Mouse (Mus musculus) ES-E14 (cell line): Measurements from ENCODE around the gene Ankmy2. TPM values are rescaled to one million over a fixed set of nuclear protein-coding genes. Genes with fewer than 3 reads are reported as not detected.

Source experiments
- DNase-seq: peaks from one replicate; pipeline ENCODE4 v3.0.0-alpha.2; 2013; ENCODE audit warnings: low read depth, low spot score
- H3K27ac ChIP-seq: 2 replicates; pipeline ENCODE4 v1.5.1; 2012; ENCODE audit warnings: low read depth, mild to moderate bottlenecking, low read length, moderate library complexity, mixed read lengths; ENCODE audit not compliant: poor library complexity, insufficient read depth, severe bottlenecking
- H3K36me3 ChIP-seq: 2 replicates; pipeline ENCODE4 v1.6.1; 2012; ENCODE audit warnings: mild to moderate bottlenecking, low read length, moderate library complexity, mixed read lengths; ENCODE audit not compliant: control insufficient read depth, poor library complexity, insufficient read depth, severe bottlenecking
- H3K4me1 ChIP-seq, 2 experiments: fragments of 150-350 bp in 1 of 2; sonication (generic) in 1 of 2; 2 replicates each; pipeline ENCODE4 v1.6.1; 2012; ENCODE audit warnings: low read length in 2 of 2, mild to moderate bottlenecking in 1 of 2, mixed read lengths in 1 of 2; ENCODE audit not compliant: control insufficient read depth in 2 of 2, insufficient read depth in 2 of 2, poor library complexity in 1 of 2
- H3K4me3 ChIP-seq, 2 experiments: fragments of 150-350 bp in 1 of 2; sonication (generic) in 1 of 2; 2 replicates each; pipeline ENCODE4 v1.5.1; 2012; ENCODE audit warnings: low read length in 2 of 2, low read depth in 1 of 2, mild to moderate bottlenecking in 1 of 2, mixed read lengths in 1 of 2; ENCODE audit not compliant: insufficient read depth in 1 of 2, poor library complexity in 1 of 2, severe bottlenecking in 1 of 2
- H3K9ac ChIP-seq: 2 replicates; pipeline ENCODE4 v1.6.1; 2012; ENCODE audit warnings: low read depth, mild to moderate bottlenecking, low read length, mixed read lengths; ENCODE audit not compliant: poor library complexity, insufficient read depth, severe bottlenecking
- H3K9me3 ChIP-seq: fragments of 150-350 bp; sonication (generic); 2 replicates; pipeline ENCODE4 v1.6.1; 2012; ENCODE audit warnings: low read depth, mild to moderate bottlenecking, low read length; ENCODE audit not compliant: control insufficient read depth, insufficient read depth
- CHD2 ChIP-seq: IDR thresholded peaks from 2 replicates; pipeline ENCODE4 v1.6.1; 2014; ENCODE audit warnings: mild to moderate bottlenecking, low read depth, low read length, inconsistent platforms
- HCFC1 ChIP-seq: IDR thresholded peaks from 2 replicates; pipeline ENCODE4 v1.6.1; 2012; ENCODE audit warnings: low read length, inconsistent platforms, borderline replicate concordance; ENCODE audit not compliant: insufficient read depth
- MAFK ChIP-seq: IDR thresholded peaks from 2 replicates; pipeline ENCODE4 v1.6.1; 2014; ENCODE audit warnings: mild to moderate bottlenecking, low read depth, low read length, inconsistent platforms; ENCODE audit not compliant: insufficient read depth
- ZC3H11A ChIP-seq: IDR thresholded peaks from 2 replicates; pipeline ENCODE4 v1.6.1; 2012; ENCODE audit warnings: low read depth, mild to moderate bottlenecking, inconsistent platforms, low read length, borderline replicate concordance
- ZNF384 ChIP-seq: IDR thresholded peaks from 2 replicates; pipeline ENCODE4 v1.6.1; 2012; ENCODE audit warnings: low read depth, low read length, inconsistent platforms
- in situ Hi-C, 2 experiments: fragments of 600-800 bp; cut with MboI; formaldehyde crosslinking; loops; one replicate each; pipeline ENCODE4 v1.15.1; 2025; ENCODE audit warnings: low sequenced_read_pairs in 2 of 2, inconsistent platforms in 1 of 2; ENCODE audit not compliant: unreplicated experiment in 2 of 2
- total RNA-seq: library from RNA; depleted of rRNA; stranded (reverse); fragments of 300-350 nt; gene quantifications from 2 replicates; pipeline ENCODE4 v1.2.3, GENCODE M21; 2012

The Ankmy2 gene
- total RNA-seq, 1 experiment, result 21.2 TPM

DNA sequence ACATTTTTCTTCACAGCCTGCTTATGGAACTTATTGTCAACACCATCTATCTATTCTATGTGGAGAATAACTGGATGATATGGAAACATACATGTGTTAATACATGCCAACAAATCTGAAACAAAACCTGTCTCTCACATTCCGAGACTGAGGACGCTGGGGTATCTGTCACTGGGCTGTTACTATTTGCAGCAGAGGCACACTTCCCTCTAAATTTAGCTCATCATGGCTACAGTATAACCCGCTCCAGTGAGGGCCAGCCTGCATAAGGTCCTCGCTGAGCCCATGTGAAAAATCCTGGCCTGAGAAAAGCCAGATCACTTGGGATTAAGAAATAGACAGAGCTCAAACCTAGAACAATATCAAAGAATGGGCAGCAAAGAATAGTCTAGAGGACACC is 19.7 kb upstream of the Ankmy2 start:
- no peaks in the 10 kb centered on the region for H3K4me1 ChIP-seq
- peaks cover 2% of the 10 kb centered on the region; the same call in 1 of the 2 replicates for H3K36me3 ChIP-seq
- H3K9ac ChIP-seq, result no peak overlapping the region
- DNase-seq, result no peak
- in situ Hi-C loops, result no loop called here
- H3K4me3 ChIP-seq, result no peak overlapping the region
- no peaks in the 10 kb centered on the region for H3K9me3 ChIP-seq
- H3K27ac ChIP-seq, result no peak overlapping the region
- TF ChIP-seq MAFK, result no peak
- TF ChIP-seq ZC3H11A, result no peak
- TF ChIP-seq ZNF384, result no peak
- no peak for TF ChIP-seq HCFC1
- no peak for TF ChIP-seq CHD2

DNA sequence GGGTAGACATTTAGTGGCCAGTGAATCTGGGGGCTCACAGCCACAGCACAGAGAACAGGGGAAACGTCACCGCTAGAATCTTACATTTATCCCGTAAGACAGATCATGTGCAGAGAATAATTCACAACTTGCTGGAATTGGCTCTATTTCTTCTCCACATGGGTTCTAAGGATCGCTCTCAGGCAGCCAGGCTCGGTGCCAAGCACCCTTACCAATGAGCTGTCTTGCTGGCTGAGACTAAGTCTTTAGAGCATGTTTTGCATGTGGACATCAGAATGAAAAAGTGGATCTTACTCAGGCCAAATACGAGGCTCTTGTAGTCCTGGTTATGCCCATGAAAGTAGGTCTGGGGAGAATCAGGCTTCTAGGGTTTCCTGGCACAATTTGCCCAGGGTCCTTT is 16.5 kb upstream of the Ankmy2 start:
- Histone ChIP-seq H3K27ac (no peak overlapping the region), H3K9ac (no peak overlapping the region), H3K4me3 (no peak overlapping the region), H3K9me3 (no peaks in the 10 kb centered on the region), H3K4me1 (no peaks in the 10 kb centered on the region), H3K36me3 (peaks cover 2% of the 10 kb centered on the region; the same call in 1 of the 2 replicates)
- no peak for TF ChIP-seq CHD2
- no peak for TF ChIP-seq HCFC1
- TF ChIP-seq MAFK, result no peak
- TF ChIP-seq ZC3H11A, result no peak
- no peak for TF ChIP-seq ZNF384
- no peak for DNase-seq
- in situ Hi-C loops, result no loop called here

DNA sequence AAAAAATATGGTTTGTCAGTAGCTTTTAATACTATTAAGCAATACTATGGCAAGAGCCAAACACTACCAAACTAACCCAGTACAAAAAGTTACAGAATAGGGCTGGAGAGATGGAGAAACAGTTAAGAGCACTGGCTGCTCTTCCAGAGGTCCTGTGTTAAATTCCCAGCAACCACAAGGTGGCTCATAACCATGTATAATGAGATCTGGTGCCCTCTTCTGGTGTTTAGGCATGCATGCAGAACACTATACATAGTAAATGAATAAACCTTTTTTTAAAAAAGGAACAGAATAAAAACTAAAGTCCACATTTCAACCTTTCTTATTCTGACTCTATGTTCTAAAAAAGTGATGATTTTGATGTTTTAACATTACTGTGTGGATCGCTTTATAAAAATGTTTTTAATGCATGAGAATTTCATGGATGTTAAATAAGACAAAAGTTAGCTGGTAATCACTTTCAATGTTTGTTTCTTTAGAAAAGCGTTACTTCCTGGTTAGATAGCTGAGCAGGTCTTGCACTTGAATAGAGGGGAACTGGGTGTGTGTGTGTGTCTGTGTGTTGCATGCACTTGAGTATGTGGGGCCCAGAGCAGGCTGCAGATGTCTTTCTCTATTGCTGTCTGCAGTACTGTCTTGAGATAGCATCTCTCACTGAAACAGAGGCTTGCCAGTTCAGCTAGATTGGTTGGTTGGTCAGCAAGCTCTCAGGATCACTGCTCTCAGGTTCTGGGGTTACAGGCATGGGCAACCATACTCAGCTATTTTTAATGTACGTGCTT is 10.5 kb upstream of the Ankmy2 start:
- no peaks in the 10 kb centered on the region for H3K36me3 ChIP-seq
- no peak overlapping the region for H3K9ac ChIP-seq
- H3K4me3 ChIP-seq, result no peak overlapping the region
- no peak for DNase-seq
- no peak overlapping the region for H3K27ac ChIP-seq
- TF ChIP-seq HCFC1 (no peak), ZC3H11A (no peak), ZNF384 (no peak), MAFK (no peak), CHD2 (no peak)
- H3K4me1 ChIP-seq, result peaks cover 0 to 2% of the 10 kb centered on the region in 2 experiments; a peak in 1 of 4 replicates
- in situ Hi-C loops, result no loop called here
- H3K9me3 ChIP-seq, result no peaks in the 10 kb centered on the region

DNA sequence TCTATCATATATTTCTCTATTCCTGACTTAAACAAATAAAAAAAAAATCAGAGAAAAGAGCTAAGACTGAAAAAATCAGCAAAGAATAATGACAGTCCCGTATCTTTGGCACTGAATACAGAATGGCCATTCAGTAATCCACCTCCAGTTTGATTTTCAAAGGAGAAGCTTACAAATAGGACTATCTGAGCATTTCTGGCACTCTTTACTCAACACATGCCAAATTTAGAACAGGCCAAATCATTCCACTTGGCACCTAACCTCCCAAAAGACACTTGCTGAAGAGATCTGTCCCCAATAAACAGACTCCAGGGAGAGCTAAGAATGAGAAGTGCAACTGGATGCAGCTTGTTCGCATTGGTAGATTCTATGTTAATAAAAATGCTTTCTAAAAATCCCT is 6.6 kb upstream of the Ankmy2 start:
- Histone ChIP-seq H3K36me3 (peaks cover 2% of the 10 kb centered on the region; the same call in 1 of the 2 replicates), H3K9me3 (no peaks in the 10 kb centered on the region), H3K9ac (no peak overlapping the region), H3K27ac (no peak overlapping the region), H3K4me3 (no peak overlapping the region), H3K4me1 (peaks cover 5 to 10% of the 10 kb centered on the region in 2 experiments)
- no peak for DNase-seq
- TF ChIP-seq MAFK (no peak), ZC3H11A (no peak), HCFC1 (no peak), ZNF384 (no peak)
- in situ Hi-C loops, result no loop called here
